Mouse (Mus musculus) MEL (cell line): Measurements from ENCODE around the gene Scn1a.

ENCODE experiments used
- CTCF ChIP-seq, 3 experiments: IDR thresholded peaks in 2 of 3; conservative IDR thresholded peaks in 1 of 3; 2 replicates each; pipeline ENCODE4 v1.5.1; 2011 to 2012; ENCODE audit warnings: low read length in 3 of 3, low read depth in 2 of 3, mild to moderate bottlenecking in 2 of 3, improper control_type of control experiment in 1 of 3, inconsistent platforms in 1 of 3, mixed read lengths in 1 of 3, moderate library complexity in 1 of 3; ENCODE audit not compliant: control insufficient read depth in 1 of 3, insufficient read depth in 1 of 3, poor library complexity in 1 of 3, severe bottlenecking in 1 of 3
- ZNF384 ChIP-seq: IDR thresholded peaks from 2 replicates; pipeline ENCODE4 v1.6.1; 2012; ENCODE audit warnings: low read depth, mild to moderate bottlenecking, inconsistent platforms, low read length, improper control_type of control experiment

DNA sequence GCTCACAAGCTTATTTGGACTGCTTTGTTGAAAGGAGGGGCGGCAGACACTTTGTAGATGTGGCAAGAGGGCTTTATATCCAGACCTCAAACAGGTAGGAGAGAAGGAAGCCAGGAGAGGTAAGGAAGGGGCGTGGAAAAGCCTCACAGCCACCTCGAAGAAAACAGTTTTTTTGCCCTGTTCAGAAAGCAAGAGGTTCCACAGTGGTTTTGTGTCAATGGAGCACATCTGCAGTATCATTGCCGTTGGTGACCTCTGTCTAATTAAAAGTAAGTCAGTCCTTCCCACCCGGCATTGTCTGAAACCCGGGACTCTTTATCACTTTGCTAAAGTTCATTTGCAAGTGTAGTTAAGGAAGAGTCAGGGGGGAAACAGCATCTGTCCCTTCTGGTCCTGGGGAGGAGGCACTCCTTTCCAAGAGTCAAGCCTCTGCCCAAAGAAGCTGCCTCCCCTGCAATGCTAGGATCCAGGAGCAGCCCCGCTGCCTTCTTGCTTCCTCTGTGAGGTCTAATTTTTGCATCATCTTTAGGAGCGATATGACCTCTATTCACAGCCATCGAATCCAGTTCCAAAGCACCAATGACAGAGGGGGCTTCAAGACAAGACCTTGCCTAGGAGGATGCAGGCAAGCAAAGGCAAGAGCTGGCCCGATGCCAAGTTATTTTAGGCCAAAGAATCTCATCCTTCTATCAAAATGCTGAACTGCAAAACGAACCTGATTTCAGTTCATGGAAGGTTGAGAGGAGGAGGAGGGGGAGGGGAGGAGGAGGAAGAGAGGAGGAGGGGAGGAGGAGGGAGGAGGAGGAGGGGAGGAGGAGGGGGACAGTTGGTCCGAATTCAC is 31.5 kb downstream of the Scn1a start:
- TF ChIP-seq ZNF384 (no peak), CTCF (IDR thresholded peaks at IDR 0.05 in 2 of 3, conservative IDR thresholded peaks at IDR 0.05 in 1 of 3; ENCODE audit: control insufficient read depth in 1 of 3, insufficient read depth in 1 of 3, low read depth in 2 of 3, low read length in 3 of 3, poor library complexity in 1 of 3, severe bottlenecking in 1 of 3) (no peak)
